Mouse (Mus musculus) spleen, adult 2 months (tissue): ENCODE measurements around the gene Pramef8. TPM values are rescaled to one million over a fixed set of nuclear protein-coding genes. Genes with fewer than 3 reads are reported as not detected.

ENCODE experiments used
- DNase-seq, 2 experiments: peaks; one replicate each; pipeline versions ENCODE4 v3.0.0 to v3.0.0-alpha.2; 2012 to 2021; ENCODE audit warnings: low spot score in 2 of 2, low read depth in 1 of 2
- H3K27ac ChIP-seq: fragments of 200-500 bp; 2 replicates; pipeline ENCODE4 v1.5.1; 2012; ENCODE audit warnings: low read length, inconsistent platforms; ENCODE audit not compliant: insufficient read depth
- H3K27me3 ChIP-seq: fragments of 200-500 bp; 2 replicates; pipeline ENCODE4 v1.6.1; 2012; ENCODE audit warnings: mild to moderate bottlenecking, moderate library complexity, low read length, inconsistent platforms; ENCODE audit not compliant: control insufficient read depth, insufficient read depth
- H3K36me3 ChIP-seq: fragments of 200-500 bp; 2 replicates; pipeline ENCODE4 v1.6.1; 2012; ENCODE audit warnings: mild to moderate bottlenecking, low read length, inconsistent platforms; ENCODE audit not compliant: control insufficient read depth, insufficient read depth
- H3K4me1 ChIP-seq: fragments of 200-500 bp; 2 replicates; pipeline ENCODE4 v1.6.1; 2011; ENCODE audit warnings: inconsistent platforms; ENCODE audit not compliant: control insufficient read depth, insufficient read depth, insufficient read length
- H3K4me3 ChIP-seq: fragments of 200-500 bp; 2 replicates; pipeline ENCODE4 v1.5.1; 2011; ENCODE audit warnings: mild to moderate bottlenecking, inconsistent platforms; ENCODE audit not compliant: insufficient read depth, insufficient read length; ENCODE audit errors: extremely low read depth
- CTCF ChIP-seq: fragments of 200-500 bp; IDR thresholded peaks from 2 replicates; pipeline ENCODE4 v1.5.1; 2011; ENCODE audit warnings: mild to moderate bottlenecking, inconsistent platforms; ENCODE audit not compliant: insufficient read depth, insufficient read length, insufficient replicate concordance; ENCODE audit errors: extremely low read depth
- POLR2A ChIP-seq: fragments of 200-500 bp; IDR thresholded peaks from 2 replicates; pipeline ENCODE4 v1.6.1; 2011; ENCODE audit warnings: low read depth, low read length, inconsistent platforms
- WGBS: fragments of 180-500 bp; shearing (Covaris S2); methylation state at CpG from one replicate; pipeline ENCODE4 v1.1.7; 2018; 5-methylcytosine and 5-hydroxymethylcytosine counted together
- polyA plus RNA-seq: library from polyadenylated mRNA; depleted of rRNA; stranded (reverse); fragments of >200 nt; gene quantifications from 2 replicates; pipeline ENCODE4 v1.2.3, GENCODE M21; 2012; rRNA removed

Gene Pramef8
- polyA plus RNA-seq: 4.6 and 5.2 TPM in 2 replicates

GRCm38 (mm10) chr4:143412219-143413092, at the start of gene Pramef8:
Gene Pramef8 (plus strand): TSS chr4:143412426.
- Histone ChIP-seq H3K27me3 (no peaks in the 10 kb centered on the region), H3K4me1 (peaks cover 2% of the 10 kb centered on the region; the same call in 1 of the 2 replicates), H3K36me3 (peaks cover 10% of the 10 kb centered on the region), H3K27ac (peak within 1 kb of the TSS; percentile 90), H3K4me3 (peak within 1 kb of the TSS; percentile 84)
- DNase-seq: peak; percentile 82 to 91
- TF ChIP-seq POLR2A (no peak), CTCF (no peak)
- WGBS: under 1% methylated on average over 50 of the region's 50 CpGs

DNA sequence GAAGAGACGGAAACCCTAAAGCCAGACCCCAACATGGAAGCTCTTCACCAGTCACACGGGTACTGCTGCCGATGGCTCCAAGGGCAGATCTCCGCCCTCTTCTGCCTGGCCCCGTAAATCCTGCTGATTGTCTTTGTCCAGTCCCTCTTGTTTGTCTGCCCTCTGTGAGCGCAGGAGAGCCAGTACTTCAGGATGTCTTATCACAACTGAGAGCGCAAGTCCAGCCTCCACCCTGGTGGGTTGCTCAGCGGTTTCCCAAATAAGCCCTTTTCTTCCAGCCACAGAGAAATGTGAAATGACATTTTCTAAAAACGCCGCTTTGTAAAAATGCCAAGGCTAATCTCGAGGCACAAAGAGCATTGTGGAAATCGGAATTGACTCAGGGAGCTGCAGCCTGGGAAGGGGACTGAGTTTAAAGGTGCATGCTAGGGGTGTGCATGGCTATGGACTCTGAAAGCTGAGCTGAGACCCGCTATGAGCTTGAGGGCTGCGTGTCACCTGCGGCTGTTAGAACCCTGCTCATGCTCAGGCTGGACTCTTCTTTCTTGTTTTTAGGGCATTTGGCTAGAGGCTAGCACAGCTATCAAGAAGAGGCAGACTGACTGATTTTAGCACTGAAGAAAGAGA, 45.7 kb upstream of the Pramef8 start:
- Histone ChIP-seq H3K4me3 (no peak overlapping the region), H3K27me3 (no peaks in the 10 kb centered on the region), H3K36me3 (no peaks in the 10 kb centered on the region), H3K27ac (no peak overlapping the region), H3K4me1 (no peaks in the 10 kb centered on the region)
- 77% methylated on average over 15 of the region's 15 CpGs for WGBS
- TF ChIP-seq CTCF: no peak
- no peak for TF ChIP-seq POLR2A
- no peak for DNase-seq

- 51% methylated on average over 7 of the region's 7 CpGs for WGBS
- H3K36me3 ChIP-seq: no peaks in the 10 kb centered on the region
- H3K4me1 ChIP-seq: no peaks in the 10 kb centered on the region
- no peak overlapping the region for H3K27ac ChIP-seq
- no peak overlapping the region for H3K4me3 ChIP-seq
- TF ChIP-seq POLR2A (no peak), CTCF (no peak)
- DNase-seq: no peak
- no peaks in the 10 kb centered on the region for H3K27me3 ChIP-seq
These were observed 32.7 kb upstream of the Pramef8 start for GRCm38 (mm10) chr4:143379480-143379879.

DNA sequence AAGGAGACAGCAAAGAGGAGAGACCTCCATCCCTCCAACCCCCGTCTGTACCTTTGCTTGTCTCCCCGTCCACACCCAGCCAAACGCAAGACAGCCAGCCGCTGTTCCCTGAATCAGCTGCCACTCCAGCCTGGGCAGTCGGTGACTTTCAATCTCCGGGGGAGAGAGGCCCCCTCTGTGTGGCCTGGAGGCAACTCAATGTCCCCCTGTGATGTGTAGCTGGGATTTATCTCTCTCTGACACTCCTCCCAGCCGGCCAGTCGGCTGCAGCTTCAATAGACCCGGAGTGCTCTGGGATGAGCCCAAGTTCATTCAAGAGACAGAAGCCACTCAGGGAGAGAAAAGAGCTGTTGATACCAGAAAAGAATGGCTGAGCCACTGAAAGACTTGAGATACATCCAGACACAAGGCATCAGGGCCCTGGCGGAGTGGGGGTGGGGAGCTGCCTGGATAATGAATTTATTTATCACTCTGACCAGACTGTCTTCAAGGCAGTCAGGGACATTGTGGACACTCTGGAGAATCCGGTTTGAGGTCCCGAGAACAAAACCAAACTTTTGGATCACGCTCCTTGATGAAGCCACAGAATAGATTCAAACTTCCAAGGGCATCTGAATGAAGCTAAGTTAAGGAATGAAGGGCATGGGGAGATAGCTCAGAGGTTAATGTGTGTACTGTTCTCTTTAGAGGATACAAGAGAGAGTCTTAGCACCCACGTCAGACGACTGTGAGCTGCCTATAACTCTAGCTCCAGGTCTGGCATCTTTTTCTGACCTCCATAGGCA, 32.1 kb upstream of the Pramef8 start:
- no peak overlapping the region for H3K27ac ChIP-seq
- DNase-seq: no peak
- WGBS: 48% methylated on average over 15 of the region's 15 CpGs
- no peaks in the 10 kb centered on the region for H3K27me3 ChIP-seq
- H3K36me3 ChIP-seq: no peaks in the 10 kb centered on the region
- H3K4me3 ChIP-seq: no peak overlapping the region
- H3K4me1 ChIP-seq: no peaks in the 10 kb centered on the region
- TF ChIP-seq CTCF (no peak), POLR2A (no peak)

- Histone ChIP-seq H3K27me3 (no peaks in the 10 kb centered on the region), H3K36me3 (no peaks in the 10 kb centered on the region), H3K4me3 (no peak overlapping the region), H3K4me1 (no peaks in the 10 kb centered on the region), H3K27ac (no peak overlapping the region)
- DNase-seq: no peak
- 2% methylated on average over 5 of the region's 5 CpGs for WGBS
- no peak for TF ChIP-seq POLR2A
- no peak for TF ChIP-seq CTCF
These were observed 31.6 kb upstream of the Pramef8 start for GRCm38 (mm10) chr4:143380716-143381004.

DNA sequence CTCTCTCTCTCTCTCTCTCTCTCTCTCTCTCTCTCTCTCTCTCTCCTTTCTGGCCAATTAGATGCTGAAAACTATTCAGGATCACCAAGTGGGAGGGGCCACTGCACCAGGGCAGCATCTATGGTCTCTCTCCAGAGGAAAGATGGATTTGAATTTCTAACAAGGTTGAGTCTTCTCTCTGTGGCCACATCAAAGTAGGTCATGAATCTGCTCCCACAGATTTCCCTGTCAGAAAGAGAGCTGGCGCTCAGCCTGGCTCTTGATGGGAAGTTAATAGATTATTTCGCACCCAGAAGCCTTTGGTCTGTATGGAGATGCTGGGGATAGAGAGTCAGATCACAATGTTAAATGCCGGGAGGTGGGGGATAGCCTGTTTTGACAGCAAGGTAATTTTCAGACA, 30.1 kb upstream of the Pramef8 start:
- H3K27ac ChIP-seq: no peak overlapping the region
- no peaks in the 10 kb centered on the region for H3K27me3 ChIP-seq
- no peak overlapping the region for H3K4me3 ChIP-seq
- DNase-seq: no peak
- H3K36me3 ChIP-seq: no peaks in the 10 kb centered on the region
- WGBS: 75% methylated on average over 3 of the region's 3 CpGs
- no peak for TF ChIP-seq POLR2A
- no peak for TF ChIP-seq CTCF
- no peaks in the 10 kb centered on the region for H3K4me1 ChIP-seq
